Mouse (Mus musculus): ENCODE measurements at regions not wholly inside any gene's neighbourhood (a gene's known extent, or its start where the extent isn't known, plus 50 kb on each side); places are given as distances from the start of the nearest gene placed in this dataset.

DNA sequence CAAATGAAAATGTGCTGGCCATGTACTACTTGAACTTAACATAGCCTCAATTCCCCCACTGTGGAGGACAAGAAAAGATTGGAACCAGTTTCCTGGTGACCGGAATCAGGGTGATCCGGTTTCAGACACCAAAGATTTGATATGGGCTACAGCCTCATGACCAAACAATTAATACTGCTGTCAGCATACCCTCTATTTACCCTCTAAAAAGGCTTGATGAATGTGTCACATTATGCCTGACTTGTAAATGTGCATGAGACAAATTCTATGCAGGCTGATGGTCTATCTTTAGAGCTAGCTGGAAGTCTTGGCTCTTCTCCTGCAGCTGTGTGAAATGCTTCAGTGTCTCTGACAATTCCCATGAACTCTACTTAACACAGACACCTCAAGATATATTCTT, 372.8 kb upstream of the Hsf2 start:
- Histone ChIP-seq H3K27me3 (ENCODE audit: control insufficient read depth in 1 of 2, insufficient read depth in 2 of 2, low read length in 2 of 2) (no peaks in the 10 kb centered on the region), H3K4me3 (ENCODE audit: control insufficient read depth in 1 of 2, insufficient read depth in 1 of 2, low read depth in 2 of 2, low read length in 2 of 2) (no peak overlapping the region), H3K9ac (ENCODE audit: control insufficient read depth, low read depth, low read length, poor library complexity, severe bottlenecking) (no peak overlapping the region), H3K4me1 (ENCODE audit: control insufficient read depth in 1 of 2, insufficient read depth in 2 of 2, low read length in 2 of 2) (no peaks in the 10 kb centered on the region), H3K36me3 (ENCODE audit: control insufficient read depth in 1 of 2, insufficient read depth in 2 of 2, low read length in 2 of 2) (no peaks in the 10 kb centered on the region), H3K79me2 (ENCODE audit: control insufficient read depth, insufficient read depth, low read length, poor library complexity) (no peaks in the 10 kb centered on the region), H3K27ac (ENCODE audit: control insufficient read depth, low read depth, low read length) (no peak overlapping the region), H3K9me3 (replicated peaks; ENCODE audit: insufficient read depth, low read length) (no peaks in the 10 kb centered on the region)
- TF ChIP-seq ZNF384 (IDR thresholded peaks at IDR 0.05; ENCODE audit: low read depth, low read length) (no peak), TBP (IDR thresholded peaks at IDR 0.05; ENCODE audit: low read depth, low read length) (no peak), ZMIZ1 (IDR thresholded peaks at IDR 0.05; ENCODE audit: low read depth, low read length) (no peak), CHD2 (IDR thresholded peaks at IDR 0.05; ENCODE audit: low read length) (no peak), POLR2AphosphoS5 (IDR thresholded peaks at IDR 0.05; ENCODE audit: borderline replicate concordance, low read depth, low read length) (no peak), SIN3A (IDR thresholded peaks at IDR 0.05; ENCODE audit: low read length) (no peak), MXI1 (IDR thresholded peaks at IDR 0.05; ENCODE audit: low read depth, low read length) (no peak), MAX (IDR thresholded peaks at IDR 0.05; ENCODE audit: low read length) (no peak)
- no peak for DNase-seq (ENCODE audit: low read depth, low spot score)

DNA sequence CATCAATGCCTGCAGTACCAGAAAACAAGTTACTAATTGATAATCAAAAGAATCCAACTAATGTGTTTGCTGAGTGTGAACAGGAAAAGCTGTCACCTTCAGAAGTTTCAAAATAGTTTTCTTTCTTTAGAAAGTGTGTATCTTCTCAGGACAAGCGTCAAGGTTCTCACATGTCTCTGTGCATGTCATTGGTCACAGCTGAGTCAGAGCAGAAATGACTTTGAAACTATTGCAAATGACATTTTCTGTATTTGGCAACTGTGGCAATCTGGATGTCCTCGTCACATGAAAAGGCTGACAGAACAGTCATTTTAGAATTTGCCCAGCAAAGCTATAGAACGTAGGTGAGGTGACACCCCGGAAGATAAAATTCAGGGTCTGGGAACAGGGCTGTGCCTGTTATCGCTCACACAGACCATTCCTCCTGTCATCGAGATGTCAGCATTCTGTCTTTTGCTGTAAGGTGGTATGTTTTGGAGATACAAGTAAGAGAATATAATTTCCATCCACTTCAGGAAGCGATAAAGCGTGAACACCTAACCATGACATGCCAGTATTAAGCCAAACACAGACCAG, 371.4 kb upstream of the Hsf2 start:
- Histone ChIP-seq H3K9me3 (replicated peaks; ENCODE audit: insufficient read depth, low read length) (no peaks in the 10 kb centered on the region), H3K4me3 (ENCODE audit: control insufficient read depth in 1 of 2, insufficient read depth in 1 of 2, low read depth in 2 of 2, low read length in 2 of 2) (no peak overlapping the region), H3K27ac (ENCODE audit: control insufficient read depth, low read depth, low read length) (no peak overlapping the region), H3K9ac (ENCODE audit: control insufficient read depth, low read depth, low read length, poor library complexity, severe bottlenecking) (no peak overlapping the region), H3K36me3 (ENCODE audit: control insufficient read depth in 1 of 2, insufficient read depth in 2 of 2, low read length in 2 of 2) (no peaks in the 10 kb centered on the region), H3K27me3 (ENCODE audit: control insufficient read depth in 1 of 2, insufficient read depth in 2 of 2, low read length in 2 of 2) (no peaks in the 10 kb centered on the region), H3K4me1 (ENCODE audit: control insufficient read depth in 1 of 2, insufficient read depth in 2 of 2, low read length in 2 of 2) (no peaks in the 10 kb centered on the region), H3K79me2 (ENCODE audit: control insufficient read depth, insufficient read depth, low read length, poor library complexity) (no peaks in the 10 kb centered on the region)
- TF ChIP-seq ZMIZ1 (IDR thresholded peaks at IDR 0.05; ENCODE audit: low read depth, low read length) (no peak), MAFK (IDR thresholded peaks at IDR 0.05; ENCODE audit: borderline replicate concordance, low read depth, low read length) (no peak), GABPA (IDR thresholded peaks at IDR 0.05; ENCODE audit: low read depth, low read length) (no peak), MXI1 (IDR thresholded peaks at IDR 0.05; ENCODE audit: low read depth, low read length) (no peak), UBTF (IDR thresholded peaks at IDR 0.05; ENCODE audit: borderline replicate concordance, insufficient read depth, low read depth, low read length) (no peak), RCOR1 (IDR thresholded peaks at IDR 0.05; ENCODE audit: low read depth, low read length) (no peak), KAT2A (conservative IDR thresholded peaks at IDR 0.05; ENCODE audit: low read depth, low read length) (no peak), MAZ (IDR thresholded peaks at IDR 0.05; ENCODE audit: low read depth, low read length) (no peak), BHLHE40 (IDR thresholded peaks at IDR 0.05; ENCODE audit: borderline replicate concordance, low read depth, low read length) (no peak), MYC (IDR thresholded peaks at IDR 0.05; ENCODE audit: low read depth, low read length) (no peak), ETS1 (IDR thresholded peaks at IDR 0.05; ENCODE audit: low read depth, low read length) (no peak), POLR2AphosphoS2 (IDR thresholded peaks at IDR 0.05; ENCODE audit: low read length) (no peak), CHD1 (IDR thresholded peaks at IDR 0.05; ENCODE audit: low read depth, low read length) (no peak), SMC3 (IDR thresholded peaks at IDR 0.05; ENCODE audit: low read depth, low read length) (no peak), NRF1 (IDR thresholded peaks at IDR 0.05; ENCODE audit: insufficient read depth, low read depth, low read length, poor library complexity, severe bottlenecking) (no peak), HCFC1 (IDR thresholded peaks at IDR 0.05; ENCODE audit: low read depth, low read length) (no peak)
- DNase-seq (ENCODE audit: low read depth, low spot score): no peak
